Mouse (Mus musculus) bone marrow, adult 2 months (tissue): ENCODE data around the gene Gm3542. TPM values are rescaled to one million over a fixed set of nuclear protein-coding genes. Genes with fewer than 3 reads are reported as not detected.
"Not testable (repeated sequence)": the region's sequence is repeated elsewhere in the genome, so short reads cannot be mapped to it uniquely, and the experiment has no call there.

Experiments
- H3K27ac ChIP-seq: fragments of 200-500 bp; 2 replicates; pipeline ENCODE4 v1.5.1; 2012; ENCODE audit warnings: low read depth, mild to moderate bottlenecking, control low read depth, inconsistent platforms, low read length; ENCODE audit not compliant: control insufficient read depth, poor library complexity, insufficient read depth
- H3K4me1 ChIP-seq: fragments of 200-500 bp; 2 replicates; pipeline ENCODE4 v1.6.1; 2011; ENCODE audit warnings: low read length; ENCODE audit not compliant: control insufficient read depth, insufficient read depth
- H3K4me3 ChIP-seq: fragments of 200-500 bp; replicated peaks from 2 replicates; pipeline ENCODE3; 2011; ENCODE audit warnings: mild to moderate bottlenecking, low read depth, low read length, control low read depth; ENCODE audit not compliant: control insufficient read depth
- whole genome bisulfite sequencing: fragments of 180-500 bp; shearing (Covaris S2); methylation state at CpG from one replicate; pipeline ENCODE4 v1.1.7; 2018; 5-methylcytosine and 5-hydroxymethylcytosine counted together
- polyA plus RNA-seq: library from polyadenylated mRNA; stranded (reverse); fragments of >200 nt; gene quantifications from 2 replicates; pipeline ENCODE4 v1.2.4, GENCODE M21; 2011; ENCODE audit warnings: low replicate concordance; ENCODE audit not compliant: missing spikeins, insufficient read depth, insufficient read length

The Gm3542 gene
- polyA plus RNA-seq: not detected in 2 replicates

GRCm38 (mm10) chr14:5334828-5335227, at the start of gene Gm3542:
Gene Gm3542, minus strand, starts transcription at chr14:5334928.
- H3K4me3 ChIP-seq, H3K27ac ChIP-seq, H3K4me1 ChIP-seq: not testable (repeated sequence)
- WGBS: no CpG with 5 or more reads among the region's 2 CpGs

Other genes starting within 250 kb of the Gm3542 start
- not detected in 2 replicates for gene Gm8279, start 203.4 kb downstream of the Gm3542 start, polyA plus RNA-seq
- gene Gm3317, start 170.4 kb downstream of the Gm3542 start, polyA plus RNA-seq: not detected in 2 replicates
- not detected in 2 replicates for gene Gm8271, start 149.1 kb downstream of the Gm3542 start, polyA plus RNA-seq
- gene Gm3526, start 74.3 kb downstream of the Gm3542 start, polyA plus RNA-seq: not detected in 2 replicates
- gene Gm3500, start 54.1 kb upstream of the Gm3542 start, polyA plus RNA-seq: not detected in 2 replicates
- not detected in 2 replicates for gene Gm3194, start 120.5 kb upstream of the Gm3542 start, polyA plus RNA-seq
- not detected in 2 replicates for gene Gm8246, start 142.9 kb upstream of the Gm3542 start, polyA plus RNA-seq
- not detected in 2 replicates for gene Gm3187, start 149.3 kb upstream of the Gm3542 start, polyA plus RNA-seq
- not detected in 2 replicates for gene Gm3488, start 166.7 kb upstream of the Gm3542 start, polyA plus RNA-seq
- gene Gm3532, start 203.6 kb upstream of the Gm3542 start, polyA plus RNA-seq: not detected in 2 replicates